Mouse (Mus musculus) erythroblast, embryonic 14.5 days (primary cell): ENCODE measurements around the gene Micu2. TPM values are rescaled to one million over a fixed set of nuclear protein-coding genes. Genes with fewer than 3 reads are reported as not detected.

Experiments used
- H3K27me3 ChIP-seq: 2 replicates; pipeline ENCODE4 v1.6.1; 2012; ENCODE audit warnings: inconsistent platforms; ENCODE audit not compliant: control insufficient read depth
- H3K36me3 ChIP-seq: 2 replicates; pipeline ENCODE4 v1.6.1; 2012; ENCODE audit warnings: mild to moderate bottlenecking, inconsistent platforms; ENCODE audit not compliant: control insufficient read depth
- H3K4me1 ChIP-seq: 2 replicates; pipeline ENCODE4 v1.6.1; 2012; ENCODE audit warnings: inconsistent platforms; ENCODE audit not compliant: control insufficient read depth
- H3K4me3 ChIP-seq: replicated peaks from 2 replicates; pipeline ENCODE3; 2012; ENCODE audit warnings: moderate library complexity, mild to moderate bottlenecking, inconsistent platforms
- H3K9me3 ChIP-seq: 2 replicates; pipeline ENCODE4 v1.6.1; 2012; ENCODE audit warnings: low read length, inconsistent platforms, mixed read lengths; ENCODE audit not compliant: control insufficient read depth
- GATA1 ChIP-seq: IDR thresholded peaks from 2 replicates; pipeline ENCODE4 v1.6.1; 2012; ENCODE audit warnings: low read length, inconsistent platforms, mixed read lengths
- TAL1 ChIP-seq: IDR thresholded peaks from 3 replicates; pipeline ENCODE4 v1.6.1; 2012; ENCODE audit warnings: low read length, inconsistent platforms, mixed read lengths
- polyA plus RNA-seq: library from polyadenylated mRNA; stranded (reverse); fragments of >175 nt; gene quantifications from 2 replicates; pipeline ENCODE4 v1.2.3, GENCODE M21; 2012

Gene Micu2
- polyA plus RNA-seq, 1 experiment, result 5.8 TPM

DNA sequence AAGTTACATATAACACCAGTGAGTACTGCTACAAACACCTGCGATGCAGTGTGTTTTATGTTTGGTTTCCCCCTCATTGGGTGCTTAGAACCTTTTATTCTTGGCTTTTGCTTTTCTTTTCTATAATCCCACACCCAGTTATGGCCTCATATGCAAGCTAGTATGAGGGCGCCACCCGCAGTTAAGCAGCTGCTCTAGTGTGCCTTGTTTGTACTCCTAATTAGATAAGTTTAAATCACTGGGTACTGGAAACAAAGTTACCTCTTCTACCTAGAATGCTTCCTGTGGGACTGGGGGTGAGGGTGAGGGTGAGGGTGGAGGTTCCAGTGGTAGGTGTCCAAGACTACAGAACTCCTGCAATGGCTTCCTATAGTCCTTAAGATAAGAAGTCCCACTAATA lies 2.9 kb downstream of the Micu2 start:
- Histone ChIP-seq H3K27me3 (peaks cover 2% of the 10 kb centered on the region; the same call in 1 of the 2 replicates), H3K9me3 (peaks cover 12% of the 10 kb centered on the region), H3K36me3 (peaks cover 20% of the 10 kb centered on the region), H3K4me3 (no peak overlapping the region), H3K4me1 (peaks cover 32% of the 10 kb centered on the region)
- TF ChIP-seq TAL1 (no peak), GATA1 (no peak)

GRCm38 (mm10) chr14:57991761-57992160 lies 7.3 kb downstream of the Micu2 start:
- Histone ChIP-seq H3K4me1 (peaks cover 10% of the 10 kb centered on the region), H3K27me3 (no peaks in the 10 kb centered on the region), H3K4me3 (no peak overlapping the region), H3K36me3 (peaks cover 37% of the 10 kb centered on the region), H3K9me3 (peaks cover 11% of the 10 kb centered on the region)
- no peak for TF ChIP-seq TAL1

DNA sequence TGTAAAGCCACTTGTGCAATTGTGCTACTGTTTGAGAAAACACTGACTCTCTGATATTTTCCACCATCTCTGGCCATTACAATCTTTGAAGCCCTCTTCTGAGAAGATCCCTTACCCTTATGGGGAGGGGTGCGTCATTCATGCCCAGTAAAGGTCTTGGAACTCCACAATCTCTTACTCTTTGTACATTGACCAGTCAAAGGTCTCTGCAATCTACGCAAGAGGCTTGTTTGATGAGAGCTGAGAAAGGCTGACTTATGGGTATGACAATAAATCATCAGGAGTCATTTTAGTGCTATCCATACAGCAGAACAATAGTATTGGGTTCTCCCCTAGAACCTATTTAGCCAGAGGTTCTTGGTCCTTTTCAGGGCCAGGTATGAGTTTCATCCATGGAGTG lies 9.9 kb downstream of the Micu2 start:
- TF ChIP-seq TAL1 (no peak), GATA1 (no peak)
- Histone ChIP-seq H3K36me3 (peaks cover 39% of the 10 kb centered on the region), H3K27me3 (no peaks in the 10 kb centered on the region), H3K4me1 (peaks cover 2% of the 10 kb centered on the region; the same call in 1 of the 2 replicates), H3K4me3 (no peak overlapping the region), H3K9me3 (peaks cover 11% of the 10 kb centered on the region)

DNA sequence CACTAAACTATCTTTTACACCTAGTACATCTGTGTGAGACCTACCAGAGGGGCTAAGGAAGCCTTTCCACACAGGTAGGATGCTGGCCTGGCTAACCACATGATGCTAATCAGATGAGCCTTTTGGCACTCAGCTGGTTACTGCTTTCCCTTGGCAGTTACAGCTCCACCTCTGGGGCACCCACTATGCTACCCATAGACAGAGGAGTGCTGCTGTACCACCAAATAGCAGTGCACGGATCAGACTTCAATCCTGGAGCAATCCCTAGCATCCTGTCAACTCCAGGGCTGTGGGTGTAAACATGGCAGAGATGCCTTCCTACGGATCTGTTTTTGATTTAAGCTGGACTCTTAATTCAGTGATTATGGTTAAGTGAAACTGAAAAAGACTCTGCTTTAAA lies 13.3 kb downstream of the Micu2 start:
- Histone ChIP-seq H3K4me1 (peaks cover 2% of the 10 kb centered on the region; the same call in 1 of the 2 replicates), H3K27me3 (no peaks in the 10 kb centered on the region), H3K9me3 (peaks cover 6% of the 10 kb centered on the region), H3K36me3 (peaks cover 16% of the 10 kb centered on the region), H3K4me3 (no peak overlapping the region)
- no peak for TF ChIP-seq GATA1
- TF ChIP-seq TAL1, result no peak

- no peak for TF ChIP-seq GATA1
- no peak for TF ChIP-seq TAL1
- H3K27me3 ChIP-seq, result no peaks in the 10 kb centered on the region
- no peak overlapping the region for H3K4me3 ChIP-seq
- peaks cover 8% of the 10 kb centered on the region for H3K36me3 ChIP-seq
- no peaks in the 10 kb centered on the region for H3K9me3 ChIP-seq
- no peaks in the 10 kb centered on the region; the same call in 1 of the 2 replicates for H3K4me1 ChIP-seq
Measured at GRCm38 (mm10) chr14:57982450-57982849, 16.6 kb downstream of the Micu2 start.

GRCm38 (mm10) chr14:57981720-57982418 lies 17.2 kb downstream of the Micu2 start:
- Histone ChIP-seq H3K9me3 (no peaks in the 10 kb centered on the region), H3K4me3 (no peak overlapping the region), H3K36me3 (peaks cover 4% of the 10 kb centered on the region), H3K27me3 (no peaks in the 10 kb centered on the region), H3K4me1 (no peaks in the 10 kb centered on the region; the same call in 1 of the 2 replicates)
- no peak for TF ChIP-seq GATA1
- no peak for TF ChIP-seq TAL1

DNA sequence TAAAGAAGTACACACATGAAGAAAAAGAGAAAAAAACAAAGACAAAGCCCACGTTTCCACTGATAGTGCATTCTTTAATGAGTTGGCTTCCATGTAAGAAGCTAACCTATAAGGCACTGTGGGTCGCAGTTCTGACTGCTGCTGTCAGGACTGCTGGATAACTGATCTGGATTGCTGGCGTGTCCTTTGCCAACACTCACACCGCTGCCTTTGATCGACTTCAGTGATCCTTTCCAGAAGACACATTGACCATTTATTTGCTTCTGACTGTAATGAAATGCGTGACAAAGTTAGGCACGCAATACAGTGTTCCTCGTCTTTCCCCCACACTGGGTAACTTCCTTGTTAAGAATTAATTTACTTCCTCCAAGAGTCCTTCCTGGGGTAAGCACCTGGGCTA lies 18.3 kb downstream of the Micu2 start:
- peaks cover 3% of the 10 kb centered on the region for H3K36me3 ChIP-seq
- no peak overlapping the region for H3K4me3 ChIP-seq
- no peak for TF ChIP-seq GATA1
- no peak for TF ChIP-seq TAL1
- no peaks in the 10 kb centered on the region; the same call in 1 of the 2 replicates for H3K4me1 ChIP-seq
- H3K27me3 ChIP-seq, result no peaks in the 10 kb centered on the region
- no peaks in the 10 kb centered on the region for H3K9me3 ChIP-seq

- Histone ChIP-seq H3K27me3 (no peaks in the 10 kb centered on the region), H3K4me1 (no peaks in the 10 kb centered on the region), H3K4me3 (no peak overlapping the region), H3K36me3 (peaks cover 2% of the 10 kb centered on the region), H3K9me3 (no peaks in the 10 kb centered on the region)
- TF ChIP-seq TAL1 (no peak), GATA1 (no peak)
Measured at GRCm38 (mm10) chr14:57980179-57980578, 18.9 kb downstream of the Micu2 start.

DNA sequence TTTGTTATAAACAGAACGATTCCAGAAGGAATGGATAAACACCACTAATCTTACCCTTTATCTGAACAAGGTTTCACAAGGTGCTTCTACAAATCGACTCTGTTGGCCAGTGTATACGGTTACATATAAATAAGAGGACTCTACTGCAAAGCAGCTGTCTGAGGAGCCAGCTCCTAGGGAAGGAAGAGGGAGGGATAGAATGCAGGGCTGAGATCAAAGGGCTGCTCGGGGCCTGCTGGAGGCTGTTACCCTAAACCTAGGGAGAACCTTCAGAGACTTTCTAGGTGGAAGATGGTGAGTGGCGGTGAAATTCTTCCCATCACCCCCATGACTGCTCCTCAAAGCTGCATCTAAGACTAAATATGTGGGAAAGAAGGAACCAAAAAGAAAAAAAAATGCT lies 20.9 kb downstream of the Micu2 start:
- no peaks in the 10 kb centered on the region for H3K9me3 ChIP-seq
- no peaks in the 10 kb centered on the region for H3K27me3 ChIP-seq
- no peaks in the 10 kb centered on the region; the same call in 1 of the 2 replicates for H3K4me1 ChIP-seq
- H3K4me3 ChIP-seq, result no peak overlapping the region
- TF ChIP-seq TAL1, result no peak
- no peak for TF ChIP-seq GATA1
- peaks cover 2% of the 10 kb centered on the region for H3K36me3 ChIP-seq

- no peaks in the 10 kb centered on the region for H3K9me3 ChIP-seq
Measured at GRCm38 (mm10) chr14:57975656-57976055, 23.4 kb downstream of the Micu2 start.

More at GRCm38 (mm10) chr14:57975656-57976055, 23.4 kb downstream of the Micu2 start:
- no peak overlapping the region for H3K4me3 ChIP-seq
- no peaks in the 10 kb centered on the region for H3K27me3 ChIP-seq
- H3K4me1 ChIP-seq, result peaks cover 4% of the 10 kb centered on the region
- TF ChIP-seq GATA1 (no peak), TAL1 (no peak)
- H3K36me3 ChIP-seq, result peaks cover 8% of the 10 kb centered on the region
